Mouse (Mus musculus) cerebellum, adult 11-12 months (tissue): ENCODE measurements around the gene Tpm3.

Source experiments
- DNase-seq: peaks from one replicate; pipeline ENCODE4 v3.0.0; 2022

The Tpm3 gene

DNA sequence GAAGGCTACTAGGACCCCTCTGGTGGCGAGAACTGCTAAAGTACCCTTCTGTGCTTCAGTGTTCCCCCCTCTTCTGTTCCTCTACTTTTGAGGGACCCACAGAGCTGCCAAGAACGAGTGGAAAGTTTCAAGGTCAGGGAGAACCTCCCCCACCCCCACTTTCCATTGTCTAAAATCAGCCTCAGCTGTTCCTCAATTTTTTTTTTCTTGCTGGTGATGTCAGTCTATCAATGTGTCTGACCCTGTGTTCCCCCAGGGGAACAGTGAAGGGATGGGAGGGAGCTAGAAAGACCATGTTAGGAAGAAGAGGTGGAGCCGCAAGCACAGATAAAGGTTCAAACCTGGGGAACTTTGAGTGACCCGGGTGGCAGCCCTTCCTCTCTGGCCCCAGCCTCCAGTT is at the start of gene Tpm3:
TSS of gene Tpm3 (plus strand) at position 356 of the 400 bp plus-strand sequence.
- no peak for DNase-seq

DNA sequence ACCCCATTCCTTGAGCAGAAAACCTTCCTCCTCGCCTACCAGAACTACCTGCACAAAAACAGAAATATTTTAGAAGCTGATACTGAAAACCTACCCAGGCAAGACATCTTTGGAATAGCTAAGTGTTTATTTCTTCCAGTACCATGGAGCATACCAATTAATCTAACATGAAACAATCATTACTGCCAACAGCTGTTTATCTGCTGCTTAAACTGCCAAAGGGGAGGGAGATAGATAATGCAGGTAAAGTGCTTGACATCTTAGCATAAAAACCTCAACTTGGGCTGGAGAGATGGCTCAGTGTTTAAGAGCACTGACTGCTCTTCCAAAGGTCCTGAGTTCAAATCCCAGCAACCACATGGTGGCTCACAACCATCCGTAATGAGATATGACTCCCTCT is 37.8 kb upstream of the Tpm3 start:
- no peak for DNase-seq

DNA sequence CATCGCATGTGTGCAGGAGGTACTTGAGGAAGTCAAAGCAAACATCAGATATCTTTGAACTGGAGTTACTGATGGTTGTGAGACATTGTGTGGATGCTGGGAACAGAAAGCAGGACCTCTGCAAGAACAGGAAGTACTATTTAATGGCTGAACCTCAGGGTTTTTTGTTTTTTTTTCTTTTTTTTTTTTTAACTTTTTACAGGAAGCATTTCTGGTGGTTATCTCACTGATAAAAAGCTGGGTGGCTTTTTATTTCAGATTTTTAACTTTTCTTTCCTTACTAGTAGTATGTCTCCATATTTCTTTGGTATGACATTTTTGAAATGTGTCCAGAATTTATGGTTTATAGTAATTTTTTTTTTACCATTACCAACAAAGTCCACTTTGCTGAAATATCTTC is 36.2 kb upstream of the Tpm3 start:
- no peak for DNase-seq

DNA sequence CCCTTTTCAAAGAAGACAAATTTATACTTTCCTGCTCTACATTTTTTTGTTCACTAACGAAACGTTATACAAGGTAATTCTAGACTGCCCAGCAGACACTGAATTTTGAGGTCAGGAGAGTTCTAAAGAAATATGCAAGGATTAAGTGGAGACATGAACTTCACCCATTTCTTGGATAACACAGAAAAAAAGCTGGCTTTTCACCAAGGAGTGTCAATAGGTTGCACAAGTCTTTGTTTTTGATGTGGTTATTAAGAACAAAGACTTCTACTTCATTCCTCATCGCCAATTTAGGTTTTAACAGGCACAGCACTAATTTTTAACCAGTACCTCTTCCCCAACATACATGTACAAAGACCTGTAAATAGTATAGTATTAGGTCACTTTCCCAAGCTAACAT is 22.8 kb upstream of the Tpm3 start:
- no peak for DNase-seq

DNA sequence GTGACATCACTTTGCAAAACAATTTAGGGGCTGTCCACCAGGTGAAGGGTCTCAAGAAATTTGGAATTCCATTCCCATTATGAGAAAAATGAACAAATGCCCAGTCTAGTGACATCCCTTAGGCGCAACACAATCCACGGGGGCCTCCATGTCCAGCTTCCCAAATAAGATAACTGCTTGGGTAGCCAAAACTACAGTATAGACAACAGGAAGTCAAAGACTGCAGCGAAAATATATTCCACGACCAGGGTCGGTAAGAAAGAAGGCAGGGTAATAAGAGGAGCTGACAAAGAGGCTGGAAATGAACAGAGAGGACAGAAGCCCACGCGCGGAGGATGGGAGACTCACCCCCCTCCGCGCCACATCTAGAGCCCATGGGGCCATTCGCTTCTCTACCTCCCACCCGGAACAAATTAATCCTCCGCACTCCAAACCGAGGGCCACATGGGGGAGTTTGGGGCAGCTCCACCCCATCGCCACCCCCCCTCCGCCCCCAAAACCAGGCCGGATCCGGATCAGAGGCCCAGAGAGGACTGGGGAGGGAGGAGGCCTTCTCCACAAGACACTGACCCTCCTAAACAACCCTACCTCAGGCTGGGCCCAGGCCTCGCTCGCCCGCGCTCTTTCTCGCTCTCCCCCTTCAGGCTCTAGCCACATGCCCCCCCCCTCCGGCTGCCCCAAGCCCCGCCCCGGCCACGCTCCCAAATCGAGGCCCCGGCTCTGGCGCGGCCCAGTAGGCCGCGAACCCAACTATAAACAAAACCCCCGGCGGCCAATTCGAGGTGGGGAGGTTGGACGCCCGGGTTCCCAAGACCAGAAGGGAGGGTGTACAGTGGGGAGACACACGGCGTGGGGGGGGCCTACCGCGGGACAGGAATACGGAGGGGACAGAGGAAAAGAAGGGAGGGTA is 20.8 kb upstream of the Tpm3 start, which contains the start of gene 4933434E20Rik:
TSS of gene 4933434E20Rik (plus strand) at position 196 of the 910 bp plus-strand sequence.
- DNase-seq = no peak

DNA sequence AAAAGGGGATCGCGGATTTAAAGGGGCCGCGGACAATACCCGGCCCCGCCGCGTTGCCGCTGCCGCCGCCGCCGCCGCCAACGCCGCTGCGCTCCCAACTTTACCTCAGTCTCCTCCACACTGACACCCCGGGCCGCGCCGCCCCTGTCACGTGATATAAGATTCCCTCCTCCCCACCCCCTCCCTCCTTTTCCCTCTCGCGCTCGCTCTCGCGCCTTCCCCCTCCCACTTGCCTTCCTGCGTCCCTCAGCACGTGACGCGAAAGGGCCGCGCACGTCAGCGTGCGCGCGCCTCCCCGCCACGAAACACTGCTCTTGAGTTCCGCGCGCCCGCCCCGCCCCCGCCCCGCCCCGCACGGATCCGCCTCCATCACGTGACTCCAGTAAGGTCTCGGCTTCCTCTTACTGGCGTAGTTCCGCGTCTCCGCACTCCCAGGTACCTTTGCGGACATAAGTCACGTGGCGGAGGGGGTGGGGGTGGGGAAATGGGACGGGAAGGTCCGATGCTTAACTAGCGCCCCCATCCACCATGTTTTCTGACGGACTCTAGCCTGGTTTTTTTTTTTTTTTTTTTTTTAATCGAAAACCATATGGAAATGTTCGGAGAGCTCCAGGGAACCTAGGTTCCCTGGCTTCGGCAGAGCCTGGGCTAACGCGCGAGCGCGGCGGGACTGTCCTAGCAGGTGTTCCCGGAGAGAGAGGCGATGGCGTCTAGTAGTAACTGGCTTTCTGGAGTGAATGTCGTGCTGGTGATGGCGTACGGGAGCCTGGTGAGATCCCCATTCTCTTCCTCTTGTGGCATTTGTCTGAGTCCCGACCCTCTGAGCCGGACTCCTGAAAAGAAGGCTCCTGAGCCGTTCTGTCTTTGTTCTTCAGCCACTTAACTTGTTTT is 19.9 kb upstream of the Tpm3 start, which contains the start of gene Ubap2l:
TSS of gene Ubap2l (minus strand) at position 278 of the 891 bp plus-strand sequence.
- DNase-seq = peak; percentile 97

DNA sequence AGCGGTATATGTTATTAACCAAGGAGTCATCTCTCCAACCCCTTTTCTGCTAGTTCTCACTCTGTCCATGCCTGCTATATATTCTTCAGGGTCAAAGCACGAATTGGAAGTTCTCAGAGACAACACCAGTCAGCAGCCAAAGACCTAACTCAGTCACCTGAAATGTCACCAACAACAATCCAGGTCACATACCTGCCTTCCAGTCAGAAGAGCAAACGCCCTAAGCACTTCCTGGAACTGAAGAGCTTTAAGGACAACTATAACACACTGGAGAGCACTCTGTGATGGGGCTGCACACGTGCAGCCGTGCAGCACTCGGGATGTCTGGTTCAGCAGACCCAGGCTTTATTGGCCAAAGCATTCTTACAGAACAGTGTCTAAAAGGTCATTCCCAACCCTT is 10.9 kb upstream of the Tpm3 start:
- DNase-seq = no peak

DNA sequence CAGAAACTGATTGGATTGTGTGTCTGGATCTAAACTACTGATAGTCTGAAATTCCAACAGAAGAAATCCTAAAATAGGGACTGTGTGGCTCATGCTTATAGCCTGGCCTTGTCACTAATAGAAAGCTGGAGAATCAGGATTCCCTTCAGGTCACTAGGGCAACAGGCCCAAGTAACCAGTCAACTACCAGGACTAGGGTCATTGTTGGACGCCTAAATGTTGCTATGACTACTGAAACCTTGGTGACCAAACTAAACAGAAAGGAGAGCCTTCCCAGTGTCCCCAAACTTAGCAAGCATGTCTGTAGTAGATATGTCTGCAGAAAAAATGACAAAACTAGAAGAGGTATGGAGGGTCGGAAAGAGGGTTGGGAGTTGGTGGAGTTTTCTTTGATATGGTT is 9.9 kb upstream of the Tpm3 start:
- no peak for DNase-seq

DNA sequence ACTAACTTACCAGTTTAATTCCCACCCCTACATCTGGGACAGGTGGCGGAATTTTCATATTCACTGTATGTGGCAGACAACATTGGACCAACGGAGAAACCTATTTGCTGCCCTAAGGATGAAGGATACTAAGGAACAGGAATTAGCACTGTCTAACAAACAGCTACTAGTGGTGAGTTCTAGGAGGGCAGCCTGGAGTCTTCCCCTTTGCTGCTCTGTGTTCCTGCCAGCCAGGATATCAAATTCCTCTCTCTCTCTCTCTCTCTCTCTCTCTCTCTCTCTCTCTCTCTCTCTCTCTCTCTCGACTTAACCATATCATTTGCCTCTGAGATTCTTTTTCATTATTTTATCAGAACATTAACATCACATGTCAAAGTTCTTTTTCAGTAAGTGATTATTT is 8.1 kb upstream of the Tpm3 start:
- no peak for DNase-seq

DNA sequence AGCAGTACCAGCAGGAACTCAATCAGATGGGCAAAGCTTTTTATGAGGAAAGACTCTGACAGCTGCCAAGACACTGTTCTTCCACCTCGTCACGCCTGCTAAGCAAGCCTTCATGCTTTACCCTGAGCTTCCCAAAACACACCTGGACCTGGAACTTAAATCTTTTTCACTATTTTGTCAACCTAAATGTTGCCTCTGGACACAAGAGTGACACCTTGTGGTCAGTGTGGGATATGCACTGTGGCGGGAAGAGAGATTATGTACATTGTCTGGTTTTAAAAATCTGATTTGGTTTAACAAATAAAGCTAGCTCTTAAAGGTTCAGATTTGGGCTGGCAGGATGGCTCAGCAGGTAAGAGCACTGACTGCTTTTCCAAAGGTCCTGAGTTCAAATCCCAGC is 6.9 kb upstream of the Tpm3 start:
- no peak for DNase-seq

DNA sequence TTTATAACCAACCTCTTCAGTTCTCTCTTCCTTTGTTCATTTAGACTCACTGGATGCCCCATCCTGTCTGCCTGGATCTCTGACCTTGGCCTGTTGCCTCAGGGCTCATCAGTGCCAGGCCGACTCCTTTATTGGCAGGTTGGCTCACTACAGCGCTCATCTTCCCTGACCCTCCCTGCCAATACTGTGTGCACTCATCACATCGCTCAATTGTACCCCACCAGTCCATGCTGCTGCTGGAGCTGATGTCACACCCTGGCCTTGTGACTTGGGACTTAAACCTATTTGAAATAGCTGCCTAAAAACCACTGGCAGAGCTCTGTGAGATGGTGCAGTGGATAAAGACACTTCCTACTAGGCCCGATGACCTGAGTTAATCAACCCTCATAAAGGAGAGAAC is 4.6 kb upstream of the Tpm3 start:
- no peak for DNase-seq

DNA sequence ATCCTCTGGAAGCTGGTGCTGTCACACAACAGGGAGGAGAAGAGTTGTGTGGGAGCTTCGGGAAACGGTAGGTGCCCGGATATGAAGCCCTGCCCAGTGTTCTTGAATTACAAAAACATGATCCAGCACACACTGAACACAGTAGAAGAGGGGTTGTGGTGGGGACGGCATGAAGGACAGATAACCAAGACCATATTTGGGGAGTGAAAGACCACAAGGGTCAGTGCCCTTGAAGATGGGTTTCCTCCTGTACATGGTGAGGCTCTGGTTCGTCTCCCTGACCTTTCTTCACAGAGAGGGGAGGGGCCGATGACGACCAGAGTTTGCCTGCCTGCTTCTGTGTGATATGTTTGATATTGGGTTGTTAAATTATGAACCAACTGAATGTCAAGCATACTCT is 2.8 kb upstream of the Tpm3 start:
- DNase-seq = no peak

DNA sequence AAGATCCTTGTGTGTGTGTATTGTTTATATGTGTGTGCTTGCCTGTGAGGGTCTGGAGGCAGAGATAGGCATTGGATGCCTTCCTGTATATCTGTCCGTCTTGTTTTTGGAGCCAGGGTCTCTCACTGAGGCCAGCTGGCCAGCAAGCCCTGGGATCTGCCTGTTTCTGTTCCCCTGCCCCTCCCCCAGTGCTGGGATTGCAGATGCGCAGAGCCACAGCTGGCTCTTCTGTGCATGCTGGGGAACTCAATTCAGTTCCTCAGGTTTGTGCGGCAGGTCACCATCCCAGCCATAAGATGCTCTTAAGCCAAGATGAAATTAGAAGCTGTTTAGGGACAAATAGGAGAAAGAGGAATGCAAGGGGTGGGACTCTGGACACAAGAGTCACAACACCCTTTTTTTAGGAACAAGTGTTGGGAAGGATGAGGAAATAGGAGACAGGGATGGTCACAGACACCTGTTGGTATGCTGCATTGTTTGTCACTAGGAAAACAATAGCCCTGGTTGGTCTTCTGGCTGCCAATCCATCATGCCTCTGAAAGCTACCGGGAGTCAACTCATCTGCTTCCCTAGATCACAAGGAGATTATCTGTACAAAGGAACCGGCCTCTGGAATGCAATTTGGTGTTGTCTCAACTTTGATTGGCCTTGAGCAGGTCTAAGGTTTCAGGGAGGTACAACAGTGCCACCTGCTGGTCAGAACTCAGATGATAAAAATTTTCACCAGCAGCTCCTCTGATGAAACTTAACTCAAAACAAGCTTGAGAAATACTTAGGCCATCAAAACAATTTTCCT is 4.7 kb downstream of the Tpm3 start:
- peak; percentile 58 for DNase-seq

DNA sequence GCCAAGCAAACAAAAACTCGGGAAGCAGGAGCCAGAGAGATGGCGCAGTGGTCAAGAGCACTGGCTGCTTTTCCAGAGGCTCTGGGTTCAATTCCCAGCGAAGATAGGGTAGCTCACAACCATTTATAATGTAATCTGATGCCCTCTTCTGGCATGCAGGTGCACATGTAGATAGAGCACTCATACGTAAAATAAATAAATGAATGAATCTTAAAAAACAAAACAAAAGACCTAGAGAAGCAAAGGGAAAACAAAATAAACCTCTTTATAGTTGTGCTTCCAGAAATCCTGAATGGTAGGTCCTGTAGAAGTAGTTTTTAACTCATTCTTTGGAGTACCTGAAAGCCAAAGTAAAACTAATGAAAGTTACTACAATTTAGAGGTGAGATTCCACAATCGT is 5.8 kb downstream of the Tpm3 start:
- DNase-seq = no peak

DNA sequence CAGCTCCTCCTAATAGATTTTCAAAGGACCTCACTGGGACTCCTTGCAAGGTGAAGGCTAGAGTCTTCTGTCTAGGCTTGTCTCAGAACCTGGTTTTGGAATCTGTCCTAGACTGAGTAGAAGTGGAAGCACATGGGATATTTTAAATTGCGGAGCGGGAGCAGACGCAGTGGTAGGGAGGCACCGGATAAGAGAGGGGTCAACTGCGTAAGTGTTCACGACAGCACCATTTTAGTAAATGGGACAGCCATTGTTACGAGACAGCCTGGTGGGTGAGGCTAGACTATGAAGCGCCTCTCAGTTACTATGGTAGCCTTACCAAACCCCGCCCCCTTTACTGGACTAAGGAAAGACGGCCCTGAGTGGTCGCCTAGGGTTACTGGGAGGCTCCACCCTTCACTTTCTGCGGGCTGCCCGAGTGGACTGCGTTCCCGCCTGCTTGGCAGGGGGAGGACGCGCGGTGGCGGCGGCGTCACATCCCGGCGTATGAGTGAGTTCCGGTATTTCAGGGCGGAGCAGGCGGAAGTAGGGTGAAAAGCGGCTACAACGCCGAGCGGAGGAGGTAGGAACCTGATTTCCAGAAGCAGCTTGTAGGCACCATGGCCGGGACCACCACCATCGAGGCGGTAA is 6.8 kb downstream of the Tpm3 start:
- peak; percentile 90 for DNase-seq

DNA sequence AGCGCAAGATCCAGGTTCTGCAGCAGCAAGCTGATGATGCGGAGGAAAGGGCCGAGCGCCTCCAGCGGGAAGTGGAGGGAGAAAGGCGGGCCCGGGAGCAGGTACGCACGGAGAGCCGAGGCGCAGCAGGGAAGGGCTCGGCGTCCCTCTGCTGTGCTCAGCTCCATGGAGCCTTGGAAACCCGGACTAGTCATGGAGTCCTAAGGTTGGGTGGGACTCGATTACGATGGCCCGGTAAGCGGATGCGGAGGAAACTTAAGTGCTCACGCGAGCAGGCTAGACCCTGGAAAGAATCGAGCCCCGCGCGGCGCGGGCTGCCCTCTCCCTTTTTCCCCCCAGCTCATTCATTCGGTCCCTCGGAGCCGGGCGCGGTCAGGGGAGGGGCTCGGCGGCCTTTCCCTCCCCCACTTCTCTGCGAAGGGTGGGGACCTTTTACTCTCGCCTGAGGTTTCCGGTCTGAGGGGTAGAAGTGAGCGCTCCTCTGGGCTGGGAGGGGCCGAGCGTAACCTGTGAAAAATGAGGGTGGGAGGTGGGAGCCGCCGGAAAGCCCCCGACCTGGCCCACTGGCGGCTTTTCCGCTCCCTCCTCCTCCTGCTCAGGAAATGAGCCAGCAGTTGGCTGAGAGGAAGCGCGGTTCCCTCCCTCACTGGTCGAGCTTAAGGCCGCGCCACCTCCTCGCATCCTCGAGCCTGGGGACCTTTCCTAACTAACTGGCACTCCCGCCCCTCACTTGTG is 7.5 kb downstream of the Tpm3 start:
- peak; percentile 62 for DNase-seq

DNA sequence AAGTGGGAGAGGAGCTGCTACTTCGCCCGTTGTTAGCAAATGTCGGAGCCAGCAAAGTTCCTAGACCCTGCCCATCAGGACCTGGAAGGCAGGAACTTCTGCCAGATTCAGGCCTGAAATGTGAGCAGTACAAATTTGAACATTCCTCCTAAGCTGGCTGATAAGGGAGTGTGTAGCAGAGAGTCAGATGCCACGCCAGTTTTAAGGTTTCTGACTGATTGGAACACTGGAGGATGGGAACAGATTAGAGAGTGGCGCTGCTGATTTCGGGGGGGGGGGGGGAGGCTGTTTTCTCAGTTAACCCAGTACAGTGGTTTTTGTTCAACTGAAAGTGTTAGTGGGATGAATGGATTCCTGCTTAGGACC is 8.0 kb downstream of the Tpm3 start:
- DNase-seq = no peak

DNA sequence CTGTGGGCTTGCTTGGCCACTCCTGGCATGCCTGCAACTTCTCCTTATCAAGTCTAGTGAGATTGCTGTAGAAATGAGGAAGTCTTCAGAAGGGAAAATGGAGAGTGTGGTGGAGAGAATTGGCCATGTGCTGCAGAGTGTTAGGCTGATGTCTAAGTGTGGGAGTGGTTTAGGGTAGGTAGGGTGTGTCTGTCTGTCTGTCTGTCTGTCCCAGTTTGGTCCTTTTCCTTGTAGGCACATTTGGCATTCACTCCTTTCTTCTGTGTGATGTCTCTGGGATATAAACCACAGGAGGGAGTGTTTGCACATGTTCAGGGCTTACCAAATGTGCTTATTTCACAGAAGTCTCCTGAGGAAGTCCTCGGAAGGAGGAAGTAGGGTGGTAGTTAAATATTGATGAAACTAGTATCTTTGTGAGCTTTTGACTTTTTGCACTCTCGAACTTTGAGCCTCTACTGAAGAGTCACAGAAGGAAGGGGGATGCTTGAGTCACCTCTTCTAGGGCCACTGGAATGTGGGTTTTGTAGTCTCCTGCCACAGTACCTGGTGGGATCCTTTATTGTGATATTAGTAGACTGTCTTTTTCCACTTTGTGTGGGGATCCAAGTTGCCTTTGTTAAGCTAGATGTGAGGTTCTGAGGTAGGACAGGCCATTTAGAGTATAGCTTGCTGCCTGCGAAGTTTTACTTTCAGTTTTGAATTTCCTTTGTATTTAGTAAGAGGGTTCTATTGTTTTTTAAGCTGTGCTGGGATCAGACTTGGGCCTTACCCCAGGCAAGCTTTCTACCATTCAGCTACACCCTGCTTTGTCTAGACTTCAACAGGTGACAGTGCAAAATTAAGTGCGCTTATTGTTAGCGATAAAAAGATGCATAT is 9.2 kb downstream of the Tpm3 start:
- no peak for DNase-seq

DNA sequence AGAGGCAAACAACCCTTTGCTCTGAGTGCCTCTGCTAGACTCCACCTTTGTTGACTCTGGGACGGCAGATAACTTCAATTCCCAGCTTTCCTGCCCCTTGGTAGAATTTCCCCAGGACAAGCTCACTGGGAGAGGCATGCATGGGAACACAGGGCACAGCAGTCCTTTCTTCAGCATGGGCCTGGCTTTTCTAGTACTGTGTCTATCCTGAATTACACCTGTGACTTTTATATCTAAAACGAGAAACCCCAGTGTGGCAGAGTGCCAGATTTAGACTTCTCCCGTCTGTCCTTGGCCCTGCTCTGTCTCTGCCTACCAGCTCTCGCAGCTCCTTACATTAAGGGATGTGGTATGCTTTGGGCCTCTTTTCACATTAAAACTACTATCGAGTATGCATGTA is 10.6 kb downstream of the Tpm3 start:
- no peak for DNase-seq

DNA sequence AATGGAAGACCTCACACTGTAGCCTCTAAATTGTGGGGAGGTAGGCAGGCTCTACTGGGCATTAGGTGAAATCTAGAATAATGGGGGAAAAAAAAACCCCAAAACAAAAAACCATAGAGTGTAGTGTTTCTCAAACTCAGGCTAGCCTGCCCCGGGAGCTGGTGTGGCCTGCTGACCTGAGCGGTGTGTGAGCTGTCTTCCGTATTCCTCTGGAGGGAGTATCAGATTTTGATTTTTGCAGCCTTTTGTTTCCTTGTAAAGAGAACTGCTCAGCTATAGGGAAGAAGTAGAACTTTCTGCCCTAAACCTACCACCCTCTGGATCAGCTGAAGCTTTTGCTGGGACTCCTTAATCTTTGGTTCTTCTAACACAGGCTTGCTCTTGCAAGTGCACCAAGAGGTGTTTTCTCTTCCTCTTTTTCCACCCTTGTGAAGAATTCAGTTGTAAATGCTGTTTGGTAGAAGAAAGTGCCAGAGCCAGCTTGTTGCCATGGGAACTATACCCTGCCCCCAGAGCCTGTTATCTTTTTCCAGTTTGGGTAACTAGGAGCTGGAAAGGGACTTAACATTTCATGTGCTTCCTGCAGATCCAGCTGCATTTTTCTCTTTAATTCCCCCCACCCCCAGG is 11.4 kb downstream of the Tpm3 start:
- no peak for DNase-seq
